Mouse (Mus musculus): Measurements from ENCODE around the gene Zfp853. TPM values are rescaled to one million over a fixed set of nuclear protein-coding genes. Genes with fewer than 3 reads are reported as not detected.

Zfp853 gene
- polyA plus RNA-seq, 1 experiment = 10.4 TPM

DNA sequence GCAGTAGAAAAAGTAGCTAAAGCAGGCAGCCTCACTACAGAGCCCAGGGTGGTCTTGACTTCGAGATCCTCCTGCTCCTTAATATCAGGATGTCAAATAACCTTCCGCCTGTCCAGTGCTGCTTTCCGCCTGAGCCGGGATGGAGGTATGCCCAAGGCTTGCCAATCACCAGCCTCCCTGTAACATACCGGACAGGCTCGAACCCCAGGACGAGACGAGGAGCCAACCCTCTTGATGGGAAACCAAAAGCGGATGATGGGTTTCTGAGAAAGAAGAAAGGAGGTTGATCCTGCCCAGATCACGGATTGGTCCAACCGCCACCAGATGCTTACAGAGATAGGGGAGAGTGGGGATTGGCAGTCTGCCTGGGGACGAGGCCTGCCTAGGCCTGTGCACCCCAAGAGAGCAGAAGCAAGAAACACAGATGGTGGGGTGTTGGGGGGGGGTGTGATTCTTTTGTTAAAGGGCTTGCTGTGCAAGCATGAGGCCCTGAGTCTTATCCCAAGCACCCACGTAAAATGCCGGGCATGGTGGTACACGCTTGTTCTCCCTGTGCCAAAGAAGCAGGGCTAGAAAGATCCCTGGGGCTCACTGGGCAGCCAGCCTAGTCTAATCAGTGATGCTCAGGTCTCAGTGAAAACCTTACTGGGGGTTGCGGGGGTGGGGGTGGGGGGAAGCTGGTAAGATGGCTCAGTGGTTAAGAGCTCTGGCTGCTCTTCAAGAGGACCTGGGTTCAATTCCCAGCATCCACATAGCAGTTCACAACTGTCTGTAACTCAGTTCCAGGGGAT, 20.7 kb downstream of the Zfp853 start:
- H3K4me1 ChIP-seq (ENCODE audit: control insufficient read depth, insufficient read depth, low read length) = peaks cover 7% of the 10 kb centered on the region
- H3K4me3 ChIP-seq (ENCODE audit: insufficient read depth, low read length) = no peak overlapping the region
- TF ChIP-seq POLR2A (IDR thresholded peaks at IDR 0.05; ENCODE audit: extremely low read depth, insufficient read depth, low read length) = no peak
- TF ChIP-seq CTCF (IDR thresholded peaks at IDR 0.05; ENCODE audit: extremely low read depth, insufficient read depth, low read length) = no peak
- no peak overlapping the region for H3K27ac ChIP-seq (ENCODE audit: insufficient read depth, low read length)

DNA sequence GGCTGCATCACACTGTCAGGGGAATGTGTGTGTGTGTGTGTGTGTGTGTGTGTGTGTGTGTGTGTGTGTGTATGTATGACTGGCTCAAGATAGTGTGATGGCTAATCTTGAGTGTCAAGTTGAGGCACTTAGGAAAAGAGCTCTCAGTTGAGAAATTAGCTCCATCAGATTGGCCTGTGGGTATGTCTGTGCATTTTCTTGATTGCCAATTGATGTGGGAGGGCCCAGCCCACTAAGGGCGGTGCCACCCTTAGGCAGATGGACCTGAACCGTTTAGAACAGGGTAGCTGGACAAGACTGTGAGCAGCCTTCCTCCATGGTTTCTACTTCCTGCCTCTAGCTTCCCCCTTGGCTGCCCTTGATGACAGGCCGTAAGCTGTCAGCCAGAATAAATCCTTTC, 21.3 kb downstream of the Zfp853 start:
- TF ChIP-seq CTCF (IDR thresholded peaks at IDR 0.05; ENCODE audit: extremely low read depth, insufficient read depth, low read length) = no peak
- TF ChIP-seq POLR2A (IDR thresholded peaks at IDR 0.05; ENCODE audit: extremely low read depth, insufficient read depth, low read length) = no peak
- no peak overlapping the region for H3K27ac ChIP-seq (ENCODE audit: insufficient read depth, low read length)
- peaks cover 7% of the 10 kb centered on the region for H3K4me1 ChIP-seq (ENCODE audit: control insufficient read depth, insufficient read depth, low read length)
- H3K4me3 ChIP-seq (ENCODE audit: insufficient read depth, low read length) = no peak overlapping the region

DNA sequence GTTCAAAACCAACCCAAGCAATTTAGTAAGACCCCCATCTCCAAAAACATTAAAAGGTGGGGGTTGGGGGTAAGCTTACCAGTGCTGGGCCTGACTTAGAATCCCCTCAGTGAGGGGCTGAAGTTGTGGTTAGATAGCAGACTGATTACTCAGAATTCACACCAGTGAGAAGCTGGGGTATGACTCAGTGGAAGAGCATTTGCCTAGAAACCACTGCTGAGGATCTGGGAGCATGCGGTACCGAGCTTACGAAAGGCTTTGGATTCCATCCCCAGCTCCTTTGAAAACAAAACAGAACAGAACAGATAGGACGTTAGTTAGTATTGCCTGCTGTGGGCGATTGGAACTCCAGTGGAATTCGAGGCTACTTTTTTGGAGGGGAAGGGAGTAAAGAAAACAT, 21.8 kb downstream of the Zfp853 start:
- TF ChIP-seq CTCF (IDR thresholded peaks at IDR 0.05; ENCODE audit: extremely low read depth, insufficient read depth, low read length) (no peak), POLR2A (IDR thresholded peaks at IDR 0.05; ENCODE audit: extremely low read depth, insufficient read depth, low read length) (no peak)
- H3K4me3 ChIP-seq (ENCODE audit: insufficient read depth, low read length) = no peak overlapping the region; the same call in 1 of the 2 replicates
- 0 out of 2 replicates have a peak overlapping the region, but pooled peaks have one; percentile 6 for H3K27ac ChIP-seq (ENCODE audit: insufficient read depth, low read length)
- peaks cover 7% of the 10 kb centered on the region for H3K4me1 ChIP-seq (ENCODE audit: control insufficient read depth, insufficient read depth, low read length)

DNA sequence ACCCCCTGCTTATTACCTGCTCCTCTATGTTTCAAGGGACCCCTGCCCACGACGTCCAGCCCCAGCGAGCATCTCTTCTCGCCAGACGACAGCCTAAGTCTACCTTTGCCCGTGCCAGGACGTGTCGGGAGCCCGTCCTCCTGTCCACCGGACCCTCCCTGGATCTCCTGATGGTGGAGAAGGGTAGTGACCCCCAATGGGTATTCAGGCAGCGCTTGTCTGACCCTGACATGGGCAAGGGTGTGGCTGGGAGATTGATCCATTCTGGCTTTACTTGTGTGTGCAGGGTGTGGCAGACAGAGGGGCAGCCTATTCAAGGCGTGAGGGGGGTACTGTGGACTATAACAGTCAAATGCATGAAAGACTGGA, 23.3 kb downstream of the Zfp853 start:
- Histone ChIP-seq H3K4me1 (ENCODE audit: control insufficient read depth, insufficient read depth, low read length) (peaks cover 7% of the 10 kb centered on the region), H3K4me3 (ENCODE audit: insufficient read depth, low read length) (peak overlapping the region; percentile 75), H3K27ac (ENCODE audit: insufficient read depth, low read length) (peak overlapping the region; percentile 97)
- TF ChIP-seq POLR2A (IDR thresholded peaks at IDR 0.05; ENCODE audit: extremely low read depth, insufficient read depth, low read length) = no peak

DNA sequence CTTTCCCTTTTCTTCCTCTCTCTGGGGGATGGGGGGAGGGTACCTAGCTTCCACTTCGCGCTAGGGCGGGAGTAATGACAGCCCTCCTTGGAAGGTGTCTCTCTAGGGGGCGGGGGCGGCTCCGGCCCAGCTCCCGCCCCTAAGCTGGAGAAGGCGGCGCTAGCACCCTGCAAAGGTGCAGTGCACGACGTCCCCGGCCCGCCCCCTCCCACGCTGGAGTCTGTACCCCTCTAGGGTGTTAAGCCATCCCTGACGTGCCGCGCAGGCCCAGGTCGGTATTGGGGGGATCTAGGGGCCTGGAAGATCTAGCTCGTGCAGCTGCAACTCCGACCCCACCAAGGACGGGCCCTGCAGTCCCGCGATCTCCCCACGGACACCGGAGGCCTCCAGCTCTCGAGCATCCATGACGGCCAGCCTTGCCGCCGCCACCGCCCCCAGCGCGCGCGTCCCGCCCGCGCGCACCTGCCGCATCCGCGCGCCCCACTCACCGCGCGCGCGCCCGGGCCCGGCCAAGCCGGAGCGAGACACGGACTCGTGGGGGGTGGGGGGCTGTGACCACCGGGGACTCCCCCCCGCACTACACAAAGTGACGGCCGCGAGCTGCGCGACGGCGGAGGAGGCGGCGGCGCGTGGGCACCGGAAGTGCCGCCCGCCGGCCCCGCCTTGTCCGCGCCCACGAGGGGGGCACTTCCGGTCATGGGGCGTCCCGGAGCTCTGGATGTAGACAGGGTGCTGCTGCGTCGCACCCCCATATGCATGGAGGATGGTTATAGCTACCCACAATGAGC, 23.9 kb downstream of the Zfp853 start, which contains the start of gene Zfp316:
Zfp316 (minus strand) TSS at position 660 of the 788 bp plus-strand sequence.
- Histone ChIP-seq H3K4me1 (ENCODE audit: control insufficient read depth, insufficient read depth, low read length) (peaks cover 7% of the 10 kb centered on the region), H3K4me3 (ENCODE audit: insufficient read depth, low read length) (peak within 1 kb of the TSS; percentile 75), H3K27ac (ENCODE audit: insufficient read depth, low read length) (peak within 1 kb of the TSS; percentile 97)
- TF ChIP-seq POLR2A (IDR thresholded peaks at IDR 0.05; ENCODE audit: extremely low read depth, insufficient read depth, low read length) (peak; percentile 90), CTCF (IDR thresholded peaks at IDR 0.05; ENCODE audit: extremely low read depth, insufficient read depth, low read length) (no peak)

DNA sequence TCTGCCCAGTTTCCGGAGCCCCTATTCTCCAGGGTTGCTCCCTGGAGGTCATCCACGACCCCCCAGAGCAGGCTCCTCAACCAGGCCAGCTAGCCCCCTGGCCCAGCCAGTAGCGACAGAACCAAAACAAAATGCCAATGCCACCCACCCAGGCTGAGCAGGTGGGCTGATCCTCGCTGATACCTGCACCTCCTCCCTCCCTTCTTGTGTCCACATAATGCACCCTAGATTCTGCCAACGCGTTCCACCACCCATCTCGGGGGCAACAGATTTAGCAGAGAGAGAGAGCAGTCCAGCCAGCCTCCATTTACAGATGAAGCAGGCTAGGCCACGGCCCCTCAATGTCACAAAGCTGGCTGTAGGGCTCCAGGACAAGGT, 24.4 kb downstream of the Zfp853 start:
- Histone ChIP-seq H3K4me1 (ENCODE audit: control insufficient read depth, insufficient read depth, low read length) (peaks cover 7% of the 10 kb centered on the region), H3K4me3 (ENCODE audit: insufficient read depth, low read length) (peak overlapping the region; percentile 75), H3K27ac (ENCODE audit: insufficient read depth, low read length) (peak overlapping the region; percentile 97)
- TF ChIP-seq CTCF (IDR thresholded peaks at IDR 0.05; ENCODE audit: extremely low read depth, insufficient read depth, low read length) (no peak), POLR2A (IDR thresholded peaks at IDR 0.05; ENCODE audit: extremely low read depth, insufficient read depth, low read length) (no peak)

DNA sequence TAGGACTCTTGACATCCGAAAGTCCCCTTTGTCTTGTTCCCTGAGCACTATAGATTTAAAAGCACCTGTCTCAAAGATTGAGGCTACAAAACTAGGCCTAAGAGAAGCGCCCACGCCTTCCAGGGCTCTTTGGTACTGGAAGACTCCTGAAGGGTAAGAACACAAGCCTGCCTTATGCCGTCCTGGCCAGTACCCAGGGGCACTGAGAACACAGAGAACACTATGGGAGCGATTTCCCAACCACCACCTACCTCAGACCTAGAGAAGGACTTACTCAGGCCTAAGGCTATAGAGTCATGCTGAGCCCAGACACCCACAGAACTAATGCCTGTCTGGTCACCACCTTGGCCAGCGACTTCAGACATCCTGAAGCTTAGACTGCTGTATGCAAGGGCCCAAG, 26.6 kb downstream of the Zfp853 start:
- peaks cover 11% of the 10 kb centered on the region for H3K4me1 ChIP-seq (ENCODE audit: control insufficient read depth, insufficient read depth, low read length)
- TF ChIP-seq POLR2A (IDR thresholded peaks at IDR 0.05; ENCODE audit: extremely low read depth, insufficient read depth, low read length) = no peak
- no peak for TF ChIP-seq CTCF (IDR thresholded peaks at IDR 0.05; ENCODE audit: extremely low read depth, insufficient read depth, low read length)
- H3K27ac ChIP-seq (ENCODE audit: insufficient read depth, low read length) = no peak overlapping the region
- H3K4me3 ChIP-seq (ENCODE audit: insufficient read depth, low read length) = no peak overlapping the region

DNA sequence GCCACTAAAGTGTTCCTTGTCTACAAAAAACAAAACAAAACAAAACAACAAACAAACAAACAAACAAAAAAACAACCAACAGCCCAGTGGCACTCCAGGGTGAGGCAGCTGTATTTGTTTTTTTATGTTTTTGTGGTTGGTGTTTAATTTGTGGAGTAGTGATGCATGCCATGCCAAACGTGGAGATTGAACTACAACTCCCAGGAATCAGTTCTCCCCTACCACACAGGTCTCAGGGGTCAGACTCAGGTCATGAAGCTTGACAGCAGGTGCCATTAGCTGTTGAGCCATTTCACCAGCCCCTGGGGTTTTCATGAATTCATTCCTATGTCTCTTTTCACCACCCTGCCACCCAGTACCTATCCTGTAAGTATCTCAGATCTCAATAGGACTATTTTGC, 28.0 kb downstream of the Zfp853 start:
- Histone ChIP-seq H3K4me3 (ENCODE audit: insufficient read depth, low read length) (no peak overlapping the region), H3K4me1 (ENCODE audit: control insufficient read depth, insufficient read depth, low read length) (peaks cover 9% of the 10 kb centered on the region), H3K27ac (ENCODE audit: insufficient read depth, low read length) (no peak overlapping the region)
- TF ChIP-seq POLR2A (IDR thresholded peaks at IDR 0.05; ENCODE audit: extremely low read depth, insufficient read depth, low read length) (no peak), CTCF (IDR thresholded peaks at IDR 0.05; ENCODE audit: extremely low read depth, insufficient read depth, low read length) (no peak)

DNA sequence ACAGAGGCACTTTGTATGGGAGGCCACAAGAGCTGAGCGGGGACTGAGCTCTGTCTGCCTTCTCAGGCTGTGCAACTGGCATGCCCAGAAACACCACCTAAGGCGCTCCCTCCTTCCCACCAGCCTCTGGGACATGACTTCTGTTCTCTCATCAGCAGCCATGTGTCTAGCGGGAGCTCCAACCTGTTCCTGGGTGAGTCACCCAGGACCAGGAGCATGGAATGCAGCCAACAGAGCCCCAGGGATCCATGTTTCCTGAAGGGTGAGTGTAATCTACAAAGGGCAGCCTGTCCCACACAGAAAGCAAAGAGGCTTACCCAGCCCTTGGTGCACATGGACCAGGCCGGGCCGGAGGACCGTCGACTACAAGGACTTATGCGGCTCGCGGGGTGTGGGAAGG, 28.7 kb downstream of the Zfp853 start:
- peaks cover 9% of the 10 kb centered on the region for H3K4me1 ChIP-seq (ENCODE audit: control insufficient read depth, insufficient read depth, low read length)
- H3K27ac ChIP-seq (ENCODE audit: insufficient read depth, low read length) = no peak overlapping the region
- TF ChIP-seq CTCF (IDR thresholded peaks at IDR 0.05; ENCODE audit: extremely low read depth, insufficient read depth, low read length) = no peak
- TF ChIP-seq POLR2A (IDR thresholded peaks at IDR 0.05; ENCODE audit: extremely low read depth, insufficient read depth, low read length) = no peak
- H3K4me3 ChIP-seq (ENCODE audit: insufficient read depth, low read length) = no peak overlapping the region

Measured in cortical plate, adult 2 months (tissue).